Mouse (Mus musculus) limb, embryonic 12.5 days (tissue): Measurements from ENCODE around the gene Cd200r2. TPM values are rescaled to one million over a fixed set of nuclear protein-coding genes. Genes with fewer than 3 reads are reported as not detected.

ENCODE experiments used
- ATAC-seq: fragments of 200-750 bp; cut with Nextera tagmentation; 2 replicates; pipeline ENCODE4 v1.8.0; 2017; ENCODE audit warnings: low read depth, moderate TSS enrichment; ENCODE audit not compliant: insufficient number of reproducible peaks, insufficient read depth, low FRiP score, low TSS enrichment
- H3K27ac ChIP-seq: fragments of 300-500 bp; sonication (generic); 2 replicates; pipeline ENCODE4 v1.5.1; 2016; ENCODE audit warnings: mild to moderate bottlenecking, moderate library complexity
- H3K27me3 ChIP-seq: fragments of 300-500 bp; sonication (generic); 2 replicates; pipeline ENCODE4 v1.6.1; 2016; ENCODE audit warnings: mild to moderate bottlenecking, moderate library complexity
- H3K36me3 ChIP-seq: fragments of 300-500 bp; sonication (generic); 2 replicates; pipeline ENCODE4 v1.6.1; 2016; ENCODE audit warnings: mild to moderate bottlenecking, moderate library complexity
- H3K4me1 ChIP-seq: fragments of 300-500 bp; sonication (generic); replicated peaks from 2 replicates; pipeline ENCODE4 v1.6.1; 2016
- H3K4me2 ChIP-seq: fragments of 300-500 bp; sonication (generic); 2 replicates; pipeline ENCODE4 v1.6.1; 2016; ENCODE audit warnings: mild to moderate bottlenecking, moderate library complexity
- H3K4me3 ChIP-seq: fragments of 300-500 bp; sonication (generic); replicated peaks from 2 replicates; pipeline ENCODE4 v1.5.1; 2016; ENCODE audit warnings: mild to moderate bottlenecking
- H3K9ac ChIP-seq: fragments of 300-500 bp; sonication (generic); replicated peaks from 2 replicates; pipeline ENCODE4 v1.6.1; 2016; ENCODE audit warnings: mild to moderate bottlenecking, moderate library complexity
- H3K9me3 ChIP-seq: fragments of 300-500 bp; sonication (generic); 2 replicates; pipeline ENCODE4 v1.6.1; 2016; ENCODE audit warnings: mild to moderate bottlenecking, moderate library complexity
- WGBS: fragments of 180-500 bp; shearing (Covaris S2); methylation state at CpG from one replicate; pipeline ENCODE4 v1.1.7; 2016; 5-methylcytosine and 5-hydroxymethylcytosine counted together
- polyA plus RNA-seq: library from polyadenylated mRNA; unstranded; fragments of >200 nt; fragmentation: Nextera tagmentation; extraction: Ambion mirVana; gene quantifications from 2 replicates; pipeline ENCODE4 v1.2.1, GENCODE M21; 2016

Gene Cd200r2
- polyA plus RNA-seq, 1 experiment from 2014 or later = not detected

DNA sequence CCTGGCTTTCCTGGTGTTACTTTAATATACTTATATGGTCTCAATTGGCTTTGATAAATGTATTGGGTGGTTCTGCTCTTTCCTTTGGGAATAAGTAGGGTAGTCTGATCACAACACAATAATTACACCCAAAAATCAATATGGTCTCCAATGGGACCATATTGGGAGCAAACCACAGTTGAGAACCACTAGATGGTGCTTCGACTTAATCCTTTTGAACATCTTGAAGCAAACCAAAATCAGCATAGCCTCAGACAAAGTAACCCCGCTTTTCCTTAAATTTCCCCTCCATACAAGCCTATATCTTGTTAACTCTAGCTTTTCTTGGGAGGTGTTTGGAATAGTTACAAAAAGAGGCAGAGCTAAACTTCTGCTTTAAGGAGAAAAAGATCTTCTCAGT, 95.4 kb downstream of the Cd200r2 start:
- Histone ChIP-seq H3K4me1 (0 out of 2 replicates have a peak, but pooled peaks cover 3% of the 10 kb centered on the region), H3K36me3 (no peaks in the 10 kb centered on the region), H3K4me2 (no peak overlapping the region), H3K27ac (no peak overlapping the region), H3K27me3 (no peaks in the 10 kb centered on the region), H3K9ac (no peak overlapping the region), H3K9me3 (no peaks in the 10 kb centered on the region), H3K4me3 (no peak overlapping the region)
- WGBS = 85% methylated on average over 2 of the region's 2 CpGs
- no peak for ATAC-seq

DNA sequence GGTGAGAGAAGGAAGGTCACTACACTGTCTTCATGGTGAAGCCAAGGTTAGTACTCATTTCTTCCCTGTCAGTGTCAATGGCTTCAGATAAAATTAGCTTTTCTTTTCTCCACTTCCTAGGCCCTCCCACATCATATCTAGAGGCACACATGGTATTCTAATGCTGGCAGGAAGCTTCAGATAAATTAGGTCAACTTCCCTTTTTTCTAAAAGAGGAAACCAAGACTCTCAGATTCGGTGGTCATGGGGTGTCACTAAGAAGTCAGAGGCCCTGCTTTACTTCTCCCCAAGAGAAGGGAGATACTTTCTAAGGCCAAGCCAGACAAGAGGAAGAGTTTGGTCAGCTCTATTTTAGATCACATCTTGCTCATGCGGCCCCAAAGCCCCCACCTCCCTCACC, 95.9 kb downstream of the Cd200r2 start:
- Histone ChIP-seq H3K36me3 (no peaks in the 10 kb centered on the region), H3K4me2 (no peak overlapping the region), H3K4me3 (no peak overlapping the region), H3K27me3 (no peaks in the 10 kb centered on the region), H3K27ac (no peak overlapping the region), H3K9me3 (no peaks in the 10 kb centered on the region), H3K9ac (no peak overlapping the region), H3K4me1 (0 out of 2 replicates have a peak, but pooled peaks cover 3% of the 10 kb centered on the region)
- 75% methylated on average over 2 of the region's 2 CpGs for WGBS
- ATAC-seq = no peak

DNA sequence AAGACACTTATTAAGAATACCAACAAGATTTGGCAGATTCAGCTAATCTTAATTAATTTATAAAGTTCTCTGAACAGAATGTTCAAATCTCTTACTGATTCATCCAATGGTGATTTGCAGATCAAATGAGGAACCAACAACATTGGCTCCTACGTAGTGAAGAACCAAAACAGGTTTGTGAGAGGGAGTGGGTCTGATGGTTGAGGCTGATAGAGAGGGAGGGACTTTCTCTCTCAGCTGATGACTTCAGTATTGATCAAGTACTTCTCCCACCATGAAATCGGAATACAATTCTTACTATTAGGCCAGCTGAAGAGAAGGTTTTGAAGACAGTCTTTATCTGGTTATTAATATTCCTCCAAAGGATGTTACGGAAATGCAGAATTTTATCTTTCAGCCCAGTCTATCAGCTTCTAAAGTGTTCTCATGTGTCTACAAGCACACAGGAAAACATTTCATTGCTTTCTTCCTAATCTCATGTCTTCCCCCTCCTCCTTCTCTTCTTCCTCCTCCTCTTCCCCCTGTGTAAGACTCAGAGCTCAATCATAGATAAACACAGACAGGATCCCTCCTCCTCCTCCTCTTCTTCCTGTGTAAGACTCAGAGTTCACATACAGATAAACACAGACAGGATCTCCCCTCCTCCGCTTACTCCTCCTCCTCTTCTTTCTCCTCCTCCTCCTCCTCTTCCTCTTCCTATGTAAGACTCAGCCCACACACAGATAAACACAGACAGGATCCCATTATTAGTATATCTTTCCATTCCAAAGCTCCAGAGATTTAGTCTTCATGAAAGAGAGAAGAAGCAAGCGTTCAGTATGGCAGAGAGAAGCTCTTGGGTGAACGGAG, 97.9 kb downstream of the Cd200r2 start:
- Histone ChIP-seq H3K27me3 (no peaks in the 10 kb centered on the region), H3K36me3 (no peaks in the 10 kb centered on the region), H3K4me3 (no peak overlapping the region), H3K4me1 (0 out of 2 replicates have a peak, but pooled peaks cover 3% of the 10 kb centered on the region), H3K4me2 (no peak overlapping the region), H3K27ac (no peak overlapping the region), H3K9ac (no peak overlapping the region), H3K9me3 (no peaks in the 10 kb centered on the region)
- no peak for ATAC-seq
- 90% methylated on average over 6 of the region's 6 CpGs for WGBS

DNA sequence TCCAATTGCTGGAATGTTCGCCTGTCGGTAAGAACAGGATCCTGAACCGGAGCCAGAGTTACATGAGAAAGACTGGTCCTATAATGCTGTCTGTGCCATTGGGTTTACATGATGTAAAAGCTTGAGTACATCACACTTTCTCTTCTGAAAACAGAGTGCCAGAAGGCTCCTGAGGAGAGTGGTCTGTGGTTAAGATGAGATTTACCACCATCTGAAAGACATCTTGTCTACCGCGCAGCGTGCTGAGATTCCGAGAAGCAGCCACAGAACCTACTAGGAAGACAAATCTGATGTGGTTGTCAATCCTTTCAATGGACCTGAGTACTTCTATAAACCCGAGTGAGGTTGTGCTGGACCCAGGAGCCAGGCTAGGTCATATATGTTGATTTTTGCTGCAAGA, 98.5 kb downstream of the Cd200r2 start:
- no peak overlapping the region for H3K4me2 ChIP-seq
- H3K27me3 ChIP-seq = no peaks in the 10 kb centered on the region
- 95% methylated on average over 8 of the region's 8 CpGs for WGBS
- H3K4me1 ChIP-seq = 0 out of 2 replicates have a peak, but pooled peaks cover 3% of the 10 kb centered on the region
- no peaks in the 10 kb centered on the region for H3K9me3 ChIP-seq
- no peak for ATAC-seq
- no peak overlapping the region for H3K9ac ChIP-seq
- no peak overlapping the region for H3K27ac ChIP-seq
- H3K4me3 ChIP-seq = no peak overlapping the region
- H3K36me3 ChIP-seq = no peaks in the 10 kb centered on the region

Other genes starting within 250 kb of the Cd200r2 start
- gene Nepro, start 142.8 kb upstream of the Cd200r2 start, polyA plus RNA-seq = 11.7 and 12.8 TPM in 2 replicates
- 29.0 and 30.2 TPM in 2 replicates for gene Gtpbp8, start 120.7 kb upstream of the Cd200r2 start, polyA plus RNA-seq
- gene Cd200r1, start 101.4 kb upstream of the Cd200r2 start, polyA plus RNA-seq = 0.22 and 0.43 TPM in 2 replicates
- not detected in 2 replicates for gene Cd200r4, start 55.4 kb upstream of the Cd200r2 start, polyA plus RNA-seq
- gene Cd200r3, start 76.6 kb downstream of the Cd200r2 start, polyA plus RNA-seq = not detected in 2 replicates
- 49.4 and 51.1 TPM in 2 replicates for gene Ccdc80, start 226.3 kb downstream of the Cd200r2 start, polyA plus RNA-seq